Mouse (Mus musculus) lung, adult 2 months (tissue): ENCODE results near the gene Pitpnm1.
"Not testable (repeated sequence)": the region's sequence is repeated elsewhere in the genome, so short reads cannot be mapped to it uniquely, and the experiment has no call there.

Source experiments
- CTCF ChIP-seq: fragments of 200-500 bp; IDR thresholded peaks from 2 replicates; pipeline ENCODE4 v1.5.1; 2011; ENCODE audit warnings: mild to moderate bottlenecking, low read length, control low read depth; ENCODE audit not compliant: insufficient read depth
- POLR2A ChIP-seq: fragments of 200-500 bp; IDR thresholded peaks from 2 replicates; pipeline ENCODE4 v1.6.1; 2011; ENCODE audit warnings: low read depth, mild to moderate bottlenecking, control low read depth, low read length, borderline replicate concordance; ENCODE audit errors: extremely low read depth

DNA sequence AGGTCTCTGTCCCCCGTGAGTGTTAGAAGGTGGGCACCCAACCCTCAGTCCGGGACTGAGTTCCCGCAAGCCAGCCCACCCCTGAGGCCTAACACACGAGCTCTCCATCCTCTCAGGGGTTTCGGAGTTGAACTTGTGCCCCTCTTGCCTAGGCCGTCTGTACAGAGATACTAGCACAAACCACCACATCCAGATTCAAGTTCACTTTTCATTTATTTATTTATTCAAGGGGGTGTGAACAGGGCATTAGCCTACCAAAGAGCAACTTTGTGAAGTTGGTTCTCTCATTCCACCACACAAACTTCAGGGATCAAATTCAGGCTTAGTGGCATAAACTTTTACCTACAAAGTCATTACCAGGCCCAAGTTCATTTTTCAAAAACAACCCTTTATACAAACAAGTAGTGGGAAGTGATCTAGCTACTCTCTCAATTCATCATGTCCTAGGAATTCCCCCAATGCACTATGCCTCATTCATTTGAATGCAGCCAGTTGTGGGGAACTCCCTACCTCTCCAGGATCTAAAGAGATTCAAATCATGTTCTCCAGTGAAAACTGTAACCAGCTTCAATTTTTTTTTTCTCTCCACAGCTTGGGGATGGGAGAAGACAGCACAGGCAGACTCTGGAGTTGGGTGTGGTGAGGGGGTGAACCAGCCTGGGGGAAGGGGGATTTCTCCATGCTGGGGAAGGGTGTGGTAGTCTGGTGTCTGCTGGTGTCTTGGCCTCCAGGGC is 35.6 kb downstream of the Pitpnm1 start:
- TF ChIP-seq POLR2A, CTCF: not testable (repeated sequence)
